Mouse (Mus musculus) midbrain, embryonic 14.5 days (tissue): ENCODE results near the gene Efcab12. TPM values are rescaled to one million over a fixed set of nuclear protein-coding genes. Genes with fewer than 3 reads are reported as not detected.
"Not testable (repeated sequence)": the region's sequence is repeated elsewhere in the genome, so short reads cannot be mapped to it uniquely, and the experiment has no call there.

Source experiments
- ATAC-seq: fragments of 200-750 bp; cut with Nextera tagmentation; 2 replicates; pipeline ENCODE4 v1.8.0; 2017; ENCODE audit warnings: moderate number of reproducible peaks, moderate library complexity; ENCODE audit not compliant: low FRiP score, low TSS enrichment
- DNase-seq: peaks from one replicate; pipeline ENCODE4 v3.0.0-alpha.2; 2015
- H3K27ac ChIP-seq: fragments of 300-500 bp; sonication (generic); replicated peaks from 2 replicates; pipeline ENCODE4 v1.5.1; 2014; ENCODE audit warnings: mild to moderate bottlenecking, low read depth, low read length, moderate library complexity
- H3K27me3 ChIP-seq: fragments of 300-500 bp; sonication (generic); 2 replicates; pipeline ENCODE4 v1.6.1; 2014; ENCODE audit warnings: low read length, control low read depth, mixed read lengths; ENCODE audit not compliant: control insufficient read depth, insufficient read depth
- H3K36me3 ChIP-seq: fragments of 300-500 bp; sonication (generic); 2 replicates; pipeline ENCODE4 v1.6.1; 2014; ENCODE audit warnings: low read length, control low read depth; ENCODE audit not compliant: control insufficient read depth, insufficient read depth
- H3K4me1 ChIP-seq: fragments of 300-500 bp; sonication (generic); 2 replicates; pipeline ENCODE4 v1.6.1; 2014; ENCODE audit warnings: mild to moderate bottlenecking, antibody characterized with exemption, low read length, control low read depth; ENCODE audit not compliant: control insufficient read depth, insufficient read depth
- H3K4me2 ChIP-seq: fragments of 300-500 bp; sonication (generic); 2 replicates; pipeline ENCODE4 v1.6.1; 2014; ENCODE audit warnings: mild to moderate bottlenecking, low read length, moderate library complexity
- H3K4me3 ChIP-seq: fragments of 300-500 bp; sonication (generic); replicated peaks from 2 replicates; pipeline ENCODE4 v1.5.1; 2014; ENCODE audit warnings: low read depth, low read length
- H3K9ac ChIP-seq: fragments of 300-500 bp; sonication (generic); replicated peaks from 2 replicates; pipeline ENCODE4 v1.6.1; 2014; ENCODE audit warnings: mild to moderate bottlenecking, low read length, moderate library complexity
- H3K9me3 ChIP-seq: fragments of 300-500 bp; sonication (generic); 2 replicates; pipeline ENCODE4 v1.6.1; 2016; ENCODE audit warnings: low read length, control low read depth, mixed read lengths; ENCODE audit not compliant: control insufficient read depth
- WGBS: fragments of 180-500 bp; shearing (Covaris S2); extraction: QIAGEN DNeasy Blood & Tissue Kit; methylation state at CpG from one replicate; pipeline ENCODE4 v1.1.7; 2014; 5-methylcytosine and 5-hydroxymethylcytosine counted together
- polyA plus RNA-seq: library from polyadenylated mRNA; unstranded; fragments of >200 nt; fragmentation: Nextera tagmentation; extraction: Ambion mirVana; gene quantifications from 2 replicates; pipeline ENCODE4 v1.2.1, GENCODE M21; 2014

Gene Efcab12
- 2.5 and 3.2 TPM in 2 replicates for polyA plus RNA-seq

- 0 out of 2 replicates have a peak within 1 kb of the TSS, but pooled peaks have one; percentile 27 for H3K9ac ChIP-seq
- 1% methylated on average over 19 of the region's 19 CpGs for WGBS
- DNase-seq (peak; percentile 88), ATAC-seq (peak; percentile 91)
- H3K4me2 ChIP-seq = peak within 1 kb of the TSS; percentile 68
- H3K36me3 ChIP-seq = peaks cover 9% of the 10 kb centered on the region; the same call in 1 of the 2 replicates
- peaks cover 7% of the 10 kb centered on the region; the same call in 1 of the 2 replicates for H3K4me1 ChIP-seq
- H3K4me3 ChIP-seq = peak within 1 kb of the TSS; percentile 33
- H3K9me3 ChIP-seq = no peaks in the 10 kb centered on the region
- no peak within 1 kb of the TSS for H3K27ac ChIP-seq
- H3K27me3 ChIP-seq = no peaks in the 10 kb centered on the region
Measured at GRCm38 (mm10) chr6:115838161-115838597, at the start of gene Efcab12. TSS of gene Efcab12 (minus strand) at chr6:115838412.

GRCm38 (mm10) chr6:115886894-115887293, 48.7 kb upstream of the Efcab12 start:
- ATAC-seq (no peak), DNase-seq (no peak)
- Histone ChIP-seq H3K4me1 (peaks cover 9% of the 10 kb centered on the region; the same call in 1 of the 2 replicates), H3K9me3 (no peaks in the 10 kb centered on the region), H3K4me2 (no peak overlapping the region), H3K27ac (no peak overlapping the region), H3K27me3 (no peaks in the 10 kb centered on the region), H3K36me3 (peaks cover 40% of the 10 kb centered on the region), H3K4me3 (no peak overlapping the region), H3K9ac (no peak overlapping the region)
- 80% methylated on average over 4 of the region's 4 CpGs for WGBS

- Histone ChIP-seq H3K27me3 (no peaks in the 10 kb centered on the region), H3K9me3 (no peaks in the 10 kb centered on the region), H3K4me1 (no peaks in the 10 kb centered on the region), H3K36me3 (peaks cover 63% of the 10 kb centered on the region), H3K4me3 (no peak overlapping the region), H3K4me2 (no peak overlapping the region), H3K9ac (no peak overlapping the region), H3K27ac (no peak overlapping the region)
- ATAC-seq = no peak
- no peak for DNase-seq
Measured at GRCm38 (mm10) chr6:115884018-115884417, 45.8 kb upstream of the Efcab12 start.

GRCm38 (mm10) chr6:115880751-115881150, 42.5 kb upstream of the Efcab12 start:
- H3K27ac ChIP-seq = no peak overlapping the region
- no peaks in the 10 kb centered on the region for H3K9me3 ChIP-seq
- H3K4me2 ChIP-seq = no peak overlapping the region
- peaks cover 63% of the 10 kb centered on the region for H3K36me3 ChIP-seq
- H3K27me3 ChIP-seq = no peaks in the 10 kb centered on the region
- ATAC-seq (no peak), DNase-seq (no peak)
- 92% methylated on average over 8 of the region's 8 CpGs for WGBS
- no peak overlapping the region for H3K9ac ChIP-seq
- H3K4me1 ChIP-seq = no peaks in the 10 kb centered on the region
- no peak overlapping the region for H3K4me3 ChIP-seq

GRCm38 (mm10) chr6:115879736-115880135, 41.5 kb upstream of the Efcab12 start:
- Histone ChIP-seq H3K4me1 (no peaks in the 10 kb centered on the region), H3K27ac (no peak overlapping the region), H3K27me3 (no peaks in the 10 kb centered on the region), H3K9ac (no peak overlapping the region), H3K36me3 (peaks cover 67% of the 10 kb centered on the region), H3K4me3 (no peak overlapping the region), H3K9me3 (no peaks in the 10 kb centered on the region), H3K4me2 (no peak overlapping the region)
- ATAC-seq (no peak), DNase-seq (no peak)
- WGBS = 86% methylated on average over 6 of the region's 6 CpGs

- Histone ChIP-seq H3K9ac (no peak overlapping the region), H3K4me3 (no peak overlapping the region), H3K27me3 (no peaks in the 10 kb centered on the region), H3K27ac (no peak overlapping the region), H3K4me1 (no peaks in the 10 kb centered on the region), H3K36me3 (peaks cover 57% of the 10 kb centered on the region), H3K4me2 (no peak overlapping the region), H3K9me3 (no peaks in the 10 kb centered on the region)
- 92% methylated on average over 6 of the region's 6 CpGs for WGBS
- no peak for DNase-seq
- no peak for ATAC-seq
Measured at GRCm38 (mm10) chr6:115878694-115879093, 40.5 kb upstream of the Efcab12 start.

GRCm38 (mm10) chr6:115877239-115877638, 39.0 kb upstream of the Efcab12 start:
- no peaks in the 10 kb centered on the region for H3K27me3 ChIP-seq
- ATAC-seq (no peak), DNase-seq (no peak)
- no peak overlapping the region for H3K9ac ChIP-seq
- no peak overlapping the region for H3K27ac ChIP-seq
- H3K4me1 ChIP-seq = no peaks in the 10 kb centered on the region
- H3K4me2 ChIP-seq = no peak overlapping the region
- 95% methylated on average over 2 of the region's 2 CpGs for WGBS
- H3K9me3 ChIP-seq = no peaks in the 10 kb centered on the region
- H3K36me3 ChIP-seq = peaks cover 57% of the 10 kb centered on the region
- no peak overlapping the region for H3K4me3 ChIP-seq

- H3K4me1 ChIP-seq, H3K4me2 ChIP-seq, H3K9ac ChIP-seq, ATAC-seq, H3K4me3 ChIP-seq, H3K9me3 ChIP-seq, H3K27ac ChIP-seq, H3K27me3 ChIP-seq, DNase-seq: not testable (repeated sequence)
- peaks cover 12% of the 10 kb centered on the region for H3K36me3 ChIP-seq
- no CpG with 5 or more reads among the region's 3 CpGs for WGBS
Measured at GRCm38 (mm10) chr6:115871318-115871717, 33.1 kb upstream of the Efcab12 start.

GRCm38 (mm10) chr6:115867157-115867556, 28.9 kb upstream of the Efcab12 start:
- H3K4me1 ChIP-seq, H3K4me2 ChIP-seq, ATAC-seq, H3K4me3 ChIP-seq, H3K27me3 ChIP-seq, H3K9me3 ChIP-seq, DNase-seq, H3K9ac ChIP-seq, H3K27ac ChIP-seq: not testable (repeated sequence)
- peaks cover 20% of the 10 kb centered on the region for H3K36me3 ChIP-seq
- WGBS = no CpG with 5 or more reads among the region's 3 CpGs
